Mouse (Mus musculus) right cerebral cortex, postnatal 25 days (tissue): ENCODE results near the gene Bahcc1.

Experiments
- DNase-seq: peaks from one replicate; pipeline ENCODE4 v3.0.0; 2022

Gene Bahcc1

GRCm38 (mm10) chr11:120262356-120262901 is 29.7 kb downstream of the Bahcc1 start:
- DNase-seq, result no peak

- DNase-seq, result no peak
Observed at GRCm38 (mm10) chr11:120263176-120263575, 30.4 kb downstream of the Bahcc1 start.

- no peak for DNase-seq
Observed at GRCm38 (mm10) chr11:120264008-120264407, 31.3 kb downstream of the Bahcc1 start.

DNA sequence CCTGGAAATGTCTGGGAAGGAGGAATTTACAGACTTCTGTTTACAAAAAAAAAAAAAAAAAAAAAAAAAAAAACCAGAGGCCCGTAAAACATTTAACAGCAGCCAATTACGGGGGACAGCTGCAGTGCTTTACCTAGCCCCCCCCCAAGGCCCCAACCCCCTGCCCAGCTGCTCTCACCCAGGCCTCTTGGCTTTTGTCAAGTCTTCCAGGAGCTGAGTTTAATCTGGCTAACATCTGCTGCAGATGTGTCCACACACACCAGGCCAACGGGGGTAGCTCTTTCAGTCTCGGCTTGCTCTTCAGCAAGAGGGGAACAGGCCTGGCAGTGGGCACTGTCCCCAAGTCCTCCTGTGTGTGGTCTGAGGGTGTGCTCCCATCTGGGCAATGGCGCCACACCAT is 32.7 kb downstream of the Bahcc1 start:
- no peak for DNase-seq

DNA sequence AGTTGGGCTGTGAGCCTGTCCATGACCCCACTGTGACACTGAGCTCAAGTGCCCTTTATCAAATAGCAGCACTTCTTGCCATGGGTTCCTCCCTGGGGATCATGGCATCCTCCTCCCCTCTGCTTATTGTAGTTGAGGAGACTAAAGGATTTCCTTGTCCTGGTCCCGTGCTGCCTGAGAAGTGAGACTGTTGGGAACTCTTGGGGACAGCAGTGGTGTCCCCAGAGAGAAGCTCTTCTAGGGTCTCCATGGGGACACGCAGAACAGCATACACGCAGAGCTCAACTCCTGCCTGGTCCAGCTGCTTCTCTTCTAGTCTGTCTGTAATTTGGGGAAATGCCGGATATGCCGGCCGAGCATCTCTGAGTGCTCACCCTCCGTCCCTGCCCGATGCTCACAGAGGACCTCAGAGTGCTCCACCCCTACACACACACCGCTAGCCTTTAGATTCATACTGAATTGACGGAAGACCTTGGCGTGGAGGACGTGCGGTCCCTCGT is 33.6 kb downstream of the Bahcc1 start:
- no peak for DNase-seq

- DNase-seq, result no peak
Observed at GRCm38 (mm10) chr11:120267274-120267673, 34.5 kb downstream of the Bahcc1 start.

- no peak for DNase-seq
Observed at GRCm38 (mm10) chr11:120267676-120268075, 34.9 kb downstream of the Bahcc1 start.

- DNase-seq, result peak; percentile 56
Observed at GRCm38 (mm10) chr11:120268195-120268967, 35.6 kb downstream of the Bahcc1 start.

- DNase-seq, result no peak
Observed at GRCm38 (mm10) chr11:120269007-120269406, 36.3 kb downstream of the Bahcc1 start.

DNA sequence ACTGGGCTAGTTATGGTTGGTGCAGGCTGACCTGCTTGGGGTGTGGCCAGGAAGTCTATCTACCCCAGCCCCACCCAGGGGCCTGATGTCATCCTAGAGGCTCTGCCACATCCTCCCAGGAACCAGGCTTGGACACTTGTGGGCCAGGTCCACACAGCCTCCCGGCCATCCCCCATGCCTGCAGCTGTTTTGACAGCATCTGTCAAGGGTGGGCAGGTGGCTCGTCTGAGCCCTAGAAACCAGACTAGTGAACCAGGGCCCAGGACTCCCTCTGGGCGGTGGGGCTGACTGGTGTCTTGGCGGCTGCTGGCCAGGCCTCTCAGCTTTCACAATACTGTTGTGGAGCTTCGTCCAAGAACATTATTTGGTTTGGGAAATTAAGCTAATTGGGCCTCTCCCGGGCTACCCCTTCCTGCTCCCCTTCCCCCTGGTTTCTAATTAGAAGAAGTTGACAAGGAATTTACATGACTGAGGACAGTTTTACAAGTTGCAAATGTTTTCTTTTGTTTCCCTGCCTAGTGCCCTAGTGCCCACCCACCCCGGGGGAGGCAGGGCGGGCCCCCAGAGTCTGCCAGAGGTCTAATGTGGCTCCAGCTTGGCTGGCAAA is 36.9 kb downstream of the Bahcc1 start:
- DNase-seq, result no peak

GRCm38 (mm10) chr11:120279335-120279734 is 46.6 kb downstream of the Bahcc1 start:
- peak; percentile 58 for DNase-seq

GRCm38 (mm10) chr11:120280281-120280773 is 47.6 kb downstream of the Bahcc1 start:
- peak; percentile 31 for DNase-seq

- DNase-seq, result no peak
Observed at GRCm38 (mm10) chr11:120280774-120281173, 48.0 kb downstream of the Bahcc1 start.

- no peak for DNase-seq
Observed at GRCm38 (mm10) chr11:120281197-120281596, 48.5 kb downstream of the Bahcc1 start.

- no peak for DNase-seq
Observed at GRCm38 (mm10) chr11:120283542-120283941, 50.8 kb downstream of the Bahcc1 start.

- DNase-seq, result no peak
Observed at GRCm38 (mm10) chr11:120289644-120290043, 56.9 kb downstream of the Bahcc1 start.

DNA sequence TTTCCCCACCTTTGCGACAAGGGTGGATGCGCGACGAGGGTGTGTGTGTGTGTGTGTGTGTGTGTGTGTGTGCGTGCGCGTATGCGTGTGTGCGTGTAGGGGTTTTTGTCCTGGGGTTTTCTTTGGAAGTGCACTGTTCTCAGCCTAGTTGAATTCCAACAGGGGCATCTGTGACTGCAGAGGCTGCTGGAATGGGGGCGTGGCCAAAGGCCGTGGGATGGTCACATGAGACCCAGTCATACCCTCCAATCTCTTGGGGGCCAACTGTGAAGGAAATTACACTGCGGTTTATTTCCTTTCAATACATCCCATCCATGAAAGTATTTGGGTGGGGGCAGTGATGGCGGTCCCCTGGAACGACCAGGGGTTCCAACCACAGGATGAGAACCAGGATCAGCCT is 57.5 kb downstream of the Bahcc1 start:
- no peak for DNase-seq

GRCm38 (mm10) chr11:120293714-120294113 is 61.0 kb downstream of the Bahcc1 start:
- DNase-seq, result no peak

DNA sequence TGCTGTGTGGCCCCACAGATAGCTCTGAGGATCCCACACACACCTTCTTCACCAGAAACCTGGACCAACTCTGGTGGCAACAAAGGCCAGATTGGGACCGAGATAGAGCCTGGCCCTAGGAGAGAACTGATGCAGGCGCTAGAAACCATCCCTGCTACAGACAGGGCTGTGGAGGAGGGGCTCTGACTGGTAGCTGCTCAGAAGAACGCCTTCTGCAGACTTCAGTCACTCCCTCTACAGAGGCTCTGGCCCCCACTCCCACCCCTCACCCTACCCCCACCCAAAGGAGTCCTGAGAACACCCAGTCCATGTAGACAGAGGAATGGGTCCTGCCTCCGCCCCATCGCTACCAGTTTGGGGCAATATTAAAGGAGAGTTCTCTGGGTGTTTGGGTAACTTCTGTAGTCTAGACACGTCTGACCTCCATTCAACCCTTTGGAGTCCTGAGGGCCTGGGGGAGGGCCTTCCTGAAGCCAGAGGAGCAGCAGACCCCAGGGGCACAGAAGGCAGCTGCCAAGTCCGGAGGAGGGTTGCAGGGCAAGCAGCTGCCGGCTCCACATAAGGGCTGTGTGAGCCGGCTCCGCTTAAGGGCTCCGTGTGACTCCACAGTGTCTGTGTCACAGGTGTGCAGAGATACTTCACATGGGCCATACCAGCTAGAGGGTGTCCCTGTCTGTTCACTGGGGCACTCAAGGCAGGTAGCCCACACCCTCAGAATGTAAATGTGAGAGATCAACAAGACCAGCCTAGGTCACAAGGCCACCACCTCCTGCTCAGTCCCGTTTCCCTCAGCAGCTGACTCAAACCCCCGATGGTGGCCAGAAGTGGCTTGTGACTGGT is 63.8 kb downstream of the Bahcc1 start:
- DNase-seq, result no peak

DNA sequence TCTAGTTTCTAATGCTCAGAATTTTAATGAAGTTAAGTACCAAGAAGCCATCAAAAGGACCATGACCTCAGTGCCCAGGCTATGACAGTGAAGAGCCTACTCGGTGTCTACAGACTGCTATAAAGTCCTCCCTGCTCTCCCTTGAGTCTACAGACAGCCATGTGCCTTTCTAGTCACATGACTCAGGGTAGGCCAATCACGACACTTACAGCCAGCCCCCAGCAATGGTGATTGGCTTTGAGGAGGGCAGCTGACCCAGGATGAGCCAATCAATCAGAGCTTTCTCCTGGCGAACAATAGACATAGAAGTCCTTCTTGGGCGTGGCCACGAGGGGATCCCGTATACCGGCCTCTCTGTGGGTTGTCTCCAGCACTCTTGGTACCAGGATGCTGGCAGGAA is 65.0 kb downstream of the Bahcc1 start:
- no peak for DNase-seq

DNA sequence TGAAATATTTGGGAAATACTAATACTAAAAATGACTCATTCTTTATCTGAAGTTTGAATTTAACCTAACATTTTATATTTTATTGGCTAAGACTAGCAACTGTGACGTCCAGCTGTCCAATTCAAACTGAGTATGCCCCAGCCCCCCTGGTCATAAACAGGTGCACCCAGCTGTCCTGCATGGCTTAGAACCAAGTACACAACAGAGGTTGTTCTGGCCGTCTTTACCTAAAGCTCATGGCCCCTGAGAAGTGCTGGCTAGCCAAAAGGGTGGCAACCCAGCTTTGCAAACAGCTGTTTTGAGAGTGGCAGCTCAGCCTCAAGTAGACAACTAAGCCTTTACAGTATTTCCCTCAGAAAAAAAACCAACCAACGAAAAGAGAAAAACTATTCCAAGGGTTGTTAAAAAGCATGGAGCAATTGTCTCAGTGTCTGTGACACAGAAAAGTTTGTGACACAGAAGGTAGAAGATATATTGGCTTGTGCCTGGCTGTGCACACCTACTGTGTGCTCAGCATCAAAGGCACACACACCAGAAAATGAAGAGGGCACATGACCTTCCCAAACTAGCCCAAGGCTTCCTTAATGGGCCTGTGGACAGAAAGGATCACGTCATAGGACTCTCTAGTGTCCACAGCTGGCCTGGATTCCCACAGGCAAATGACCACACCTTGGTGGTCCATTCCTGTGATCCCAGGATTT is 65.8 kb downstream of the Bahcc1 start:
- DNase-seq, result no peak

DNA sequence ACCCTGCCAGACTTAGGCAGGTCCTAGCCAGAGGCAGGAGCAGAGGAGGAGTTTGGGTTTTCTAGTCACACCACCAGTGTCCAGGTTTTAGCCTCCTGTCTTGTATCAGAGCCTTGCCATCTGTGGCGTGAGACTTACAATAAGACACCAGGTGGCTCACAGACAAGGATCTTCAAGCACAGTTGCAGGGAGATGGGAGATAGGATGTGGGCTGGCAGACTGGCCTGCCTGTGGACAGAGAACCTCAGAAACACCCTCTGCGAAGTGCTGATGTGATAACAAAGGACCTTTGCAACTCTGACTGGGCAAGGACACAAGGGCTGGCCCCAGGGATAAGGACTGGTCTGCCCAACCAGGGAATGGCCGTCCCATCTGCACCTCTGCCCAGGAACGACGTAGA is 66.7 kb downstream of the Bahcc1 start:
- no peak for DNase-seq
